Mouse (Mus musculus): ENCODE measurements around the gene 1700007K13Rik. TPM values are rescaled to one million over a fixed set of nuclear protein-coding genes. Genes with fewer than 3 reads are reported as not detected.

1700007K13Rik gene
- polyA plus RNA-seq, 1 experiment from 2014 or later, result 0.80 TPM

- 84% methylated on average over 11 of the region's 11 CpGs for WGBS
- H3K36me3 ChIP-seq (ENCODE audit: control insufficient read depth, insufficient read depth, low read length), result no peaks in the 10 kb centered on the region
- H3K9ac ChIP-seq (ENCODE audit: low read length), result no peak overlapping the region
- H3K4me3 ChIP-seq (replicated peaks; ENCODE audit: low read length), result no peak overlapping the region
- H3K4me1 ChIP-seq (ENCODE audit: control insufficient read depth, insufficient read depth, low read length), result 0 out of 2 replicates have a peak, but pooled peaks cover 4% of the 10 kb centered on the region
- no peak for ATAC-seq (ENCODE audit: insufficient read depth, low FRiP score)
- no peaks in the 10 kb centered on the region for H3K27me3 ChIP-seq (ENCODE audit: control insufficient read depth, insufficient read depth, low read length)
- no peak overlapping the region for H3K27ac ChIP-seq (ENCODE audit: low read length)
- H3K4me2 ChIP-seq (ENCODE audit: low read depth, low read length), result no peak overlapping the region
- H3K9me3 ChIP-seq (replicated peaks; ENCODE audit: control insufficient read depth, low read length), result 0 out of 2 replicates have a peak, but pooled peaks cover 6% of the 10 kb centered on the region
These were observed 30.7 kb downstream of the 1700007K13Rik start for GRCm38 (mm10) chr2:28435401-28435800.

GRCm38 (mm10) chr2:28433512-28433911 is 32.6 kb downstream of the 1700007K13Rik start:
- Histone ChIP-seq H3K36me3 (ENCODE audit: control insufficient read depth, insufficient read depth, low read length) (no peaks in the 10 kb centered on the region), H3K4me1 (ENCODE audit: control insufficient read depth, insufficient read depth, low read length) (0 out of 2 replicates have a peak, but pooled peaks cover 4% of the 10 kb centered on the region), H3K4me2 (ENCODE audit: low read depth, low read length) (no peak overlapping the region), H3K9ac (ENCODE audit: low read length) (no peak overlapping the region), H3K27me3 (ENCODE audit: control insufficient read depth, insufficient read depth, low read length) (no peaks in the 10 kb centered on the region), H3K9me3 (replicated peaks; ENCODE audit: control insufficient read depth, low read length) (0 out of 2 replicates have a peak, but pooled peaks cover 6% of the 10 kb centered on the region), H3K27ac (ENCODE audit: low read length) (no peak overlapping the region), H3K4me3 (replicated peaks; ENCODE audit: low read length) (no peak overlapping the region)
- 33% methylated on average over 1 of the region's 2 CpGs for WGBS
- ATAC-seq (ENCODE audit: insufficient read depth, low FRiP score), result no peak

- Histone ChIP-seq H3K4me3 (replicated peaks; ENCODE audit: low read length) (no peak overlapping the region), H3K27ac (ENCODE audit: low read length) (no peak overlapping the region), H3K9ac (ENCODE audit: low read length) (no peak overlapping the region), H3K36me3 (ENCODE audit: control insufficient read depth, insufficient read depth, low read length) (no peaks in the 10 kb centered on the region), H3K4me1 (ENCODE audit: control insufficient read depth, insufficient read depth, low read length) (0 out of 2 replicates have a peak, but pooled peaks cover 4% of the 10 kb centered on the region), H3K4me2 (ENCODE audit: low read depth, low read length) (no peak overlapping the region), H3K27me3 (ENCODE audit: control insufficient read depth, insufficient read depth, low read length) (no peaks in the 10 kb centered on the region), H3K9me3 (replicated peaks; ENCODE audit: control insufficient read depth, low read length) (0 out of 2 replicates have a peak, but pooled peaks cover 6% of the 10 kb centered on the region)
- ATAC-seq (ENCODE audit: insufficient read depth, low FRiP score), result no peak
- WGBS, result 6% methylated on average over 1 of the region's 1 CpGs
These were observed 33.3 kb downstream of the 1700007K13Rik start for GRCm38 (mm10) chr2:28432811-28433210.

- Histone ChIP-seq H3K36me3 (ENCODE audit: control insufficient read depth, insufficient read depth, low read length) (no peaks in the 10 kb centered on the region), H3K4me3 (replicated peaks; ENCODE audit: low read length) (no peak overlapping the region), H3K27me3 (ENCODE audit: control insufficient read depth, insufficient read depth, low read length) (no peaks in the 10 kb centered on the region), H3K4me2 (ENCODE audit: low read depth, low read length) (no peak overlapping the region), H3K9me3 (replicated peaks; ENCODE audit: control insufficient read depth, low read length) (no peaks in the 10 kb centered on the region), H3K27ac (ENCODE audit: low read length) (no peak overlapping the region), H3K4me1 (ENCODE audit: control insufficient read depth, insufficient read depth, low read length) (0 out of 2 replicates have a peak, but pooled peaks cover 4% of the 10 kb centered on the region), H3K9ac (ENCODE audit: low read length) (no peak overlapping the region)
- WGBS, result 40% methylated on average over 6 of the region's 6 CpGs
- ATAC-seq (ENCODE audit: insufficient read depth, low FRiP score), result no peak
These were observed 35.3 kb downstream of the 1700007K13Rik start for GRCm38 (mm10) chr2:28430846-28431245.

- H3K9ac ChIP-seq (ENCODE audit: low read length), result no peak overlapping the region
- no peaks in the 10 kb centered on the region for H3K36me3 ChIP-seq (ENCODE audit: control insufficient read depth, insufficient read depth, low read length)
- no peaks in the 10 kb centered on the region for H3K9me3 ChIP-seq (replicated peaks; ENCODE audit: control insufficient read depth, low read length)
- H3K27me3 ChIP-seq (ENCODE audit: control insufficient read depth, insufficient read depth, low read length), result no peaks in the 10 kb centered on the region
- ATAC-seq (ENCODE audit: insufficient read depth, low FRiP score), result no peak
- no peak overlapping the region for H3K4me2 ChIP-seq (ENCODE audit: low read depth, low read length)
- H3K4me1 ChIP-seq (ENCODE audit: control insufficient read depth, insufficient read depth, low read length), result no peaks in the 10 kb centered on the region
- no peak overlapping the region for H3K4me3 ChIP-seq (replicated peaks; ENCODE audit: low read length)
- H3K27ac ChIP-seq (ENCODE audit: low read length), result no peak overlapping the region
- 78% methylated on average over 6 of the region's 6 CpGs for WGBS
These were observed 38.9 kb downstream of the 1700007K13Rik start for GRCm38 (mm10) chr2:28427226-28427625.

GRCm38 (mm10) chr2:28423167-28423566 is 43.0 kb downstream of the 1700007K13Rik start:
- H3K4me2 ChIP-seq (ENCODE audit: low read depth, low read length), result no peak overlapping the region
- H3K36me3 ChIP-seq (ENCODE audit: control insufficient read depth, insufficient read depth, low read length), result no peaks in the 10 kb centered on the region
- no peaks in the 10 kb centered on the region for H3K27me3 ChIP-seq (ENCODE audit: control insufficient read depth, insufficient read depth, low read length)
- no peak overlapping the region for H3K4me3 ChIP-seq (replicated peaks; ENCODE audit: low read length)
- ATAC-seq (ENCODE audit: insufficient read depth, low FRiP score), result no peak
- H3K27ac ChIP-seq (ENCODE audit: low read length), result no peak overlapping the region
- no peaks in the 10 kb centered on the region for H3K9me3 ChIP-seq (replicated peaks; ENCODE audit: control insufficient read depth, low read length)
- H3K4me1 ChIP-seq (ENCODE audit: control insufficient read depth, insufficient read depth, low read length), result no peaks in the 10 kb centered on the region
- WGBS, result 36% methylated on average over 3 of the region's 3 CpGs
- H3K9ac ChIP-seq (ENCODE audit: low read length), result no peak overlapping the region

GRCm38 (mm10) chr2:28419898-28420297 is 46.2 kb downstream of the 1700007K13Rik start:
- no peaks in the 10 kb centered on the region for H3K9me3 ChIP-seq (replicated peaks; ENCODE audit: control insufficient read depth, low read length)

GRCm38 (mm10) chr2:28418034-28418433 is 48.1 kb downstream of the 1700007K13Rik start:
- 46% methylated on average over 2 of the region's 2 CpGs for WGBS
- H3K27me3 ChIP-seq (ENCODE audit: control insufficient read depth, insufficient read depth, low read length), result no peaks in the 10 kb centered on the region
- ATAC-seq (ENCODE audit: insufficient read depth, low FRiP score), result peak; percentile 27; the same call in 1 of the 2 replicates
- H3K36me3 ChIP-seq (ENCODE audit: control insufficient read depth, insufficient read depth, low read length), result no peaks in the 10 kb centered on the region
- H3K4me3 ChIP-seq (replicated peaks; ENCODE audit: low read length), result no peak overlapping the region
- H3K4me2 ChIP-seq (ENCODE audit: low read depth, low read length), result no peak overlapping the region
- no peak overlapping the region for H3K27ac ChIP-seq (ENCODE audit: low read length)
- no peaks in the 10 kb centered on the region for H3K9me3 ChIP-seq (replicated peaks; ENCODE audit: control insufficient read depth, low read length)
- H3K9ac ChIP-seq (ENCODE audit: low read length), result no peak overlapping the region
- H3K4me1 ChIP-seq (ENCODE audit: control insufficient read depth, insufficient read depth, low read length), result 0 out of 2 replicates have a peak, but pooled peaks cover 4% of the 10 kb centered on the region

More at GRCm38 (mm10) chr2:28419898-28420297, 46.2 kb downstream of the 1700007K13Rik start:
- WGBS, result 26% methylated on average over 4 of the region's 4 CpGs
- Histone ChIP-seq H3K4me3 (replicated peaks; ENCODE audit: low read length) (no peak overlapping the region), H3K27me3 (ENCODE audit: control insufficient read depth, insufficient read depth, low read length) (no peaks in the 10 kb centered on the region), H3K4me1 (ENCODE audit: control insufficient read depth, insufficient read depth, low read length) (0 out of 2 replicates have a peak, but pooled peaks cover 4% of the 10 kb centered on the region), H3K27ac (ENCODE audit: low read length) (no peak overlapping the region), H3K9ac (ENCODE audit: low read length) (no peak overlapping the region), H3K4me2 (ENCODE audit: low read depth, low read length) (no peak overlapping the region), H3K36me3 (ENCODE audit: control insufficient read depth, insufficient read depth, low read length) (no peaks in the 10 kb centered on the region)
- no peak for ATAC-seq (ENCODE audit: insufficient read depth, low FRiP score)

- 0 out of 2 replicates have a peak, but pooled peaks cover 4% of the 10 kb centered on the region for H3K4me1 ChIP-seq (ENCODE audit: control insufficient read depth, insufficient read depth, low read length)
- no peaks in the 10 kb centered on the region for H3K9me3 ChIP-seq (replicated peaks; ENCODE audit: control insufficient read depth, low read length)
- H3K4me3 ChIP-seq (replicated peaks; ENCODE audit: low read length), result no peak overlapping the region
- 91% methylated on average over 1 of the region's 1 CpGs for WGBS
- no peak overlapping the region for H3K4me2 ChIP-seq (ENCODE audit: low read depth, low read length)
- H3K27ac ChIP-seq (ENCODE audit: low read length), result no peak overlapping the region
- no peaks in the 10 kb centered on the region for H3K36me3 ChIP-seq (ENCODE audit: control insufficient read depth, insufficient read depth, low read length)
- no peaks in the 10 kb centered on the region for H3K27me3 ChIP-seq (ENCODE audit: control insufficient read depth, insufficient read depth, low read length)
- no peak for ATAC-seq (ENCODE audit: insufficient read depth, low FRiP score)
- no peak overlapping the region for H3K9ac ChIP-seq (ENCODE audit: low read length)
These were observed 49.6 kb downstream of the 1700007K13Rik start for GRCm38 (mm10) chr2:28416511-28416910.

Measured in stomach, embryonic 16.5 days (tissue).